Mouse (Mus musculus) thymus, adult 2 months (tissue): ENCODE results near the gene Utp18. TPM values are rescaled to one million over a fixed set of nuclear protein-coding genes. Genes with fewer than 3 reads are reported as not detected.
A peak's percentile ranks its signal among the peaks of the same experiment; 100 is the strongest.

ENCODE experiments used
- DNase-seq: peaks from one replicate; pipeline ENCODE4 v3.0.0; 2021
- H3K27ac ChIP-seq: fragments of 200-500 bp; 2 replicates; pipeline ENCODE4 v1.5.1; 2012; ENCODE audit warnings: low read length, control low read depth; ENCODE audit not compliant: control insufficient read depth, insufficient read depth
- H3K27me3 ChIP-seq: fragments of 200-500 bp; 2 replicates; pipeline ENCODE4 v1.6.1; 2012; ENCODE audit warnings: mild to moderate bottlenecking, low read length, moderate library complexity, mixed read lengths; ENCODE audit not compliant: control insufficient read depth, insufficient read depth
- H3K36me3 ChIP-seq: fragments of 200-500 bp; 2 replicates; pipeline ENCODE4 v1.6.1; 2012; ENCODE audit warnings: mild to moderate bottlenecking, low read length, moderate library complexity; ENCODE audit not compliant: control insufficient read depth, insufficient read depth
- H3K4me1 ChIP-seq: fragments of 200-500 bp; replicated peaks from 2 replicates; pipeline ENCODE4 v1.6.1; 2012; ENCODE audit warnings: low read length; ENCODE audit not compliant: control insufficient read depth, insufficient read depth
- H3K4me3 ChIP-seq: fragments of 200-500 bp; 2 replicates; pipeline ENCODE4 v1.5.1; 2012; ENCODE audit warnings: mild to moderate bottlenecking, low read length, control low read depth, moderate library complexity; ENCODE audit not compliant: control insufficient read depth, insufficient read depth
- CTCF ChIP-seq: fragments of 200-500 bp; IDR thresholded peaks from 2 replicates; pipeline ENCODE4 v1.5.1; 2012; ENCODE audit warnings: mild to moderate bottlenecking, control low read depth, low read length, moderate library complexity, borderline replicate concordance; ENCODE audit not compliant: control insufficient read depth, poor library complexity, insufficient read depth; ENCODE audit errors: extremely low read depth
- POLR2A ChIP-seq: fragments of 200-500 bp; IDR thresholded peaks from 2 replicates; pipeline ENCODE4 v1.6.1; 2012; ENCODE audit warnings: mild to moderate bottlenecking, low read length, control low read depth, moderate library complexity; ENCODE audit not compliant: control insufficient read depth, poor library complexity, insufficient read depth; ENCODE audit errors: extremely low read depth
- WGBS: fragments of 180-500 bp; shearing (Covaris S2); methylation state at CpG from one replicate; pipeline ENCODE4 v1.1.7; 2018; 5-methylcytosine and 5-hydroxymethylcytosine counted together
- polyA plus RNA-seq: library from polyadenylated mRNA; depleted of rRNA; stranded (reverse); fragments of >200 nt; gene quantifications from 2 replicates; pipeline ENCODE4 v1.2.3, GENCODE M21; 2012

Gene Utp18
- polyA plus RNA-seq, 1 experiment = 7.8 TPM

- H3K36me3 ChIP-seq = peaks cover 14% of the 10 kb centered on the region
- H3K4me1 ChIP-seq = no peaks in the 10 kb centered on the region
- H3K4me3 ChIP-seq = no peak overlapping the region
- H3K27me3 ChIP-seq = no peaks in the 10 kb centered on the region
- no peak for DNase-seq
- TF ChIP-seq CTCF (no peak), POLR2A (no peak)
- 95% methylated on average over 4 of the region's 4 CpGs for WGBS
- H3K27ac ChIP-seq = no peak overlapping the region
Observed at GRCm38 (mm10) chr11:93862045-93862623, 23.4 kb downstream of the Utp18 start.

GRCm38 (mm10) chr11:93861193-93861592 is 24.4 kb downstream of the Utp18 start:
- no peak for DNase-seq
- no peak overlapping the region for H3K27ac ChIP-seq
- no peaks in the 10 kb centered on the region for H3K4me1 ChIP-seq
- WGBS = 92% methylated on average over 2 of the region's 2 CpGs
- TF ChIP-seq CTCF = no peak
- no peak for TF ChIP-seq POLR2A
- H3K27me3 ChIP-seq = no peaks in the 10 kb centered on the region
- no peak overlapping the region for H3K4me3 ChIP-seq
- peaks cover 5% of the 10 kb centered on the region for H3K36me3 ChIP-seq

- no peaks in the 10 kb centered on the region for H3K4me1 ChIP-seq
- DNase-seq = no peak
- WGBS = 97% methylated on average over 1 of the region's 1 CpGs
- no peaks in the 10 kb centered on the region for H3K27me3 ChIP-seq
- no peak overlapping the region for H3K4me3 ChIP-seq
- no peaks in the 10 kb centered on the region; the same call in 1 of the 2 replicates for H3K36me3 ChIP-seq
- no peak overlapping the region for H3K27ac ChIP-seq
- TF ChIP-seq CTCF = no peak
- no peak for TF ChIP-seq POLR2A
Observed at GRCm38 (mm10) chr11:93860540-93861172, 24.9 kb downstream of the Utp18 start.

GRCm38 (mm10) chr11:93856284-93856955 is 29.1 kb downstream of the Utp18 start:
- peak; percentile 58 for DNase-seq
- Histone ChIP-seq H3K27me3 (no peaks in the 10 kb centered on the region), H3K27ac (no peak overlapping the region), H3K36me3 (no peaks in the 10 kb centered on the region; the same call in 1 of the 2 replicates), H3K4me1 (no peaks in the 10 kb centered on the region), H3K4me3 (no peak overlapping the region)
- TF ChIP-seq POLR2A (no peak), CTCF (no peak)
- 3% methylated on average over 6 of the region's 6 CpGs for WGBS

GRCm38 (mm10) chr11:93852546-93852945 is 33.0 kb downstream of the Utp18 start:
- H3K27ac ChIP-seq = no peak overlapping the region
- DNase-seq = no peak
- TF ChIP-seq CTCF (no peak), POLR2A (no peak)
- H3K4me1 ChIP-seq = no peaks in the 10 kb centered on the region
- no peaks in the 10 kb centered on the region for H3K27me3 ChIP-seq
- H3K4me3 ChIP-seq = no peak overlapping the region
- no peaks in the 10 kb centered on the region for H3K36me3 ChIP-seq
- WGBS = 90% methylated on average over 3 of the region's 3 CpGs

- no peaks in the 10 kb centered on the region for H3K36me3 ChIP-seq
- no peak for TF ChIP-seq POLR2A
- TF ChIP-seq CTCF = no peak
- no peaks in the 10 kb centered on the region for H3K4me1 ChIP-seq
- 89% methylated on average over 2 of the region's 2 CpGs for WGBS
- no peak overlapping the region for H3K4me3 ChIP-seq
- no peak for DNase-seq
- H3K27me3 ChIP-seq = no peaks in the 10 kb centered on the region
- no peak overlapping the region for H3K27ac ChIP-seq
Observed at GRCm38 (mm10) chr11:93847342-93847741, 38.2 kb downstream of the Utp18 start.

GRCm38 (mm10) chr11:93835800-93836199 is 49.8 kb downstream of the Utp18 start:
- TF ChIP-seq POLR2A (no peak), CTCF (no peak)
- 3% methylated on average over 2 of the region's 2 CpGs for WGBS
- Histone ChIP-seq H3K36me3 (no peaks in the 10 kb centered on the region), H3K4me1 (no peaks in the 10 kb centered on the region), H3K27ac (no peak overlapping the region), H3K4me3 (no peak overlapping the region), H3K27me3 (no peaks in the 10 kb centered on the region)
- DNase-seq = no peak
